Mouse (Mus musculus) effector memory CD4-positive, alpha-beta T cell, adult 5 months (primary cell): ENCODE data around the gene Olfr368. TPM values are rescaled to one million over a fixed set of nuclear protein-coding genes. Genes with fewer than 3 reads are reported as not detected.

Experiments used
- polyA plus RNA-seq: library from polyadenylated mRNA; unstranded; fragments of 100-300 nt; shearing (Covaris generic); gene quantifications from one replicate; pipeline ENCODE4 v1.2.1, GENCODE M21; 2017

Gene Olfr368
- polyA plus RNA-seq, result not detected

GRCm38 (mm10) chr2:37326215-37326614, at the start of gene Olfr368:
TSS of gene Olfr368 (plus strand) at chr2:37326515.

DNA sequence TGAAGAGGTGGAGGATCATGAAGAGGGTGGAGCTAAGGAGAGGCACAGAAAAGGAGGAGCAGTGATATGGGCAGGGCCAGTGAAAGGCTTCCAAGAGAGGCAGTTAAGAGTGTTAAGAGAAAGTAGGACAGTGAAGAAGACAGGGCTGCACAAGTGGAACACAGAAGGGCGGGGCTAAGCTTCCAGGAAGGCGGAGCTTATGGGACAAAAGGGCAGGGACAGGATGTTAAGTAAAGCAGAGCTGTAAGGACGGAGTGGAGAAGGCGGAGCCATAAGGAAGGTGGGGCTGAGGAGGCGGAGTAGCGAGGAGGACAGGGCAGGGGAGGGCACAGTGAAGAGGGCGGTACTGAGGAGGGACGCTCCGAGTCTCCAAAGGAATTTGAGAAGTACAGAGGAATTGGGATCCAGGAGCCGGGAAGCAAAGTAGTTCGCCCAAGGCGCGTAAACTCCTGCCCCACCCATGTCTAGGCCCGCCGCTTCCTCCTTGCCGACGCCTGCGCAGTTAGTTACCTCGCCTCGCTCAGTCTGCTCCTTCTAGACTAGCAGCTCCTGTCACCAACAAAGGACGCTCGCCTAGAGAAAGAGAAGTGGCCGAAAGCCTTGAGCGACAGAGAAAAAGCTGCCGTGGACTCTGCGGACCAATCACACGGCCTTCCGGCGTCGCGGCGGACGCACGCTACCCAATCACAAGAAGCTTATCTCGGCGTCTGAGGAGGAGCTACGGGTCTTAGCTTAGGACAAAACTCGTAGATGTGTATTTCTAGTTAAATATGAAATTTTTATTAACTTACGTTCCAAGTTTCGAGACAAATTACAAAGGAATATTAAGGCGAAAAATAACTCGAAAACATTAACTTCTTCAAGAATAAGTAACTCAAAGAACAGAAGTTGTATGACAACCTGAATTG, 32.6 kb downstream of the Olfr368 start, which contains the start of gene Pdcl:
TSS of gene Pdcl (minus strand) at position 700 of the 908 bp plus-strand sequence.

Other genes starting within 250 kb of the Olfr368 start
- not detected for gene Olfr361, start 237.2 kb upstream of the Olfr368 start, polyA plus RNA-seq
- gene Olfr362, start 208.6 kb upstream of the Olfr368 start, polyA plus RNA-seq, result not detected
- not detected for gene Olfr364-ps1, start 187.2 kb upstream of the Olfr368 start, polyA plus RNA-seq
- not detected for gene Olfr365, start 138.3 kb upstream of the Olfr368 start, polyA plus RNA-seq
- gene Olfr366, start 114.9 kb upstream of the Olfr368 start, polyA plus RNA-seq, result not detected
- gene Pdcl, start 32.8 kb downstream of the Olfr368 start, polyA plus RNA-seq, result 33.0 TPM
- 45.5 TPM for gene Rc3h2, start 96.4 kb downstream of the Olfr368 start, polyA plus RNA-seq
- gene Zbtb26, start 116.6 kb downstream of the Olfr368 start, polyA plus RNA-seq, result 2.6 TPM
- 4.0 TPM for gene Zbtb6, start 116.7 kb downstream of the Olfr368 start, polyA plus RNA-seq
- gene Rabgap1, start 116.8 kb downstream of the Olfr368 start, polyA plus RNA-seq, result 49.4 TPM
- gene Gpr21, start 189.8 kb downstream of the Olfr368 start, polyA plus RNA-seq, result 0.61 TPM